Mouse (Mus musculus): ENCODE data around the gene Ereg.

DNA sequence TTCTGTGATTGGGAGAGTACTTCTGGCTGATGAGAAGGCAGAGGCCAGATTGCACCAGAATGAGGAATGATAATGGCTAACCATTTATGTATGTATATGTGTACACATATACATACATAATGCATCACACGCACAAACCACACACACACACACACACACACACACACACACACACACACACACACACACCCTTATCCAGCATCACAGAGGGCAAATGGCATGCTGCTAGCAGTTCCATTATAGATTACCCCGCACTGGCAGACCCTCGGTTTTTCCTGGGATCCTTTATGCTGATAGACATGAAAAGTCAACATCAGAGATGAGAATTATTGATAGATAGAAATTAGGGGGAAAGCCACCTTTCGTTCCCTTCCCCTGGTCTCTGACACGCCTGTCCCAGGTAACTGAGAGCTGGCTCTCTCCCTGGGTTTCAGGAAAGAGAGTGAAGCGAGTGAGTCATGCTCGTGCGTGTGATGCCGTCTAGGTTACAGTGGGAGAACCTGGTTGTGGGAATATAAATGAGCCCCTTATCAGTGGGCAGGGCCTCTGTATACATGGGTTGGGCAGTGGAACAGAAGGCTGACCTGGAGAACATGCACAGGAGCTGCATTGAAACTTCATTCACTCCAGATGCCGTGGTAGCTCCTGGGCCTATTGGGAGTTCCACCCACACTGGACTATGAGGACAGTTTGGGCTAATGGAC, 23.6 kb downstream of the Ereg start:
- TF ChIP-seq CTCF (IDR thresholded peaks at IDR 0.05; ENCODE audit: borderline replicate concordance, extremely low read depth, insufficient read depth, insufficient read length) (no peak), POLR2A (IDR thresholded peaks at IDR 0.05; ENCODE audit: borderline replicate concordance, extremely low read depth, insufficient read depth, insufficient read length, poor library complexity, severe bottlenecking) (no peak)

Data from brain, embryonic 14.5 days (tissue).